Mouse (Mus musculus) activated CD4-positive, CD25-positive, alpha-beta regulatory T cell, adult 9 weeks (primary cell): ENCODE data around the gene Gm29133. TPM values are rescaled to one million over a fixed set of nuclear protein-coding genes. Genes with fewer than 3 reads are reported as not detected.

Experiments
- polyA plus RNA-seq: library from polyadenylated mRNA; unstranded; fragments of 100-300 nt; shearing (Covaris generic); gene quantifications from one replicate; pipeline ENCODE4 v1.2.1, GENCODE M21; 2017

Gm29133 gene
- polyA plus RNA-seq: not detected

DNA sequence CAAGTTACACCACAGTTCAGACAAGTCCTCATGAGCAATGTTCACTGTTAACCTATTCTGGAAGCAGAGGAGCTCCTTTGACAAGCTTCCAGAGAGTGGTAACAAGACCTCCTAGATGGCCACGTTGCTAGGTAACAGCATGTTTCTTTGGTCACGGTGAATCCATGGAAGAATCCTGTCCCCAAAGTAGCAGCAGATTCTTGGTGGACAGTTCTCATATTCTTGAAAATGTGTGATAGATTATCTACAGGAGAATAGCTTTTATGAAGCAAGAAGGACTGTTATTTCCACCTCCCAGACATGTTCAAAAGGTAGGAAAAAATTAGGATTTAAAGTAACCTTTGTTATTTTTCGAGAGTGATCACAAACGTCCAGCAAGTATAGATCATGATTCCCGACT lies at the start of gene Gm29133:
Gm29133 (plus strand) TSS at position 301 of the 400 bp plus-strand sequence.

Other genes starting within 250 kb of the Gm29133 start
- 209 TPM for gene Pdcd10, start 191.3 kb upstream of the Gm29133 start, polyA plus RNA-seq
- gene Serpini1, start 190.7 kb upstream of the Gm29133 start, polyA plus RNA-seq: 27.7 TPM
- gene Golim4, start 208.8 kb downstream of the Gm29133 start, polyA plus RNA-seq: 13.9 TPM